Mouse (Mus musculus) liver, postnatal 0 days (tissue): ENCODE results near the gene Tmem170b. TPM values are rescaled to one million over a fixed set of nuclear protein-coding genes. Genes with fewer than 3 reads are reported as not detected.
A peak's percentile ranks its signal among the peaks of the same experiment; 100 is the strongest.

Source experiments
- ATAC-seq: fragments of 200-750 bp; cut with Nextera tagmentation; 2 replicates; pipeline ENCODE4 v1.8.0; 2017; ENCODE audit warnings: mild to moderate bottlenecking, moderate library complexity
- DNase-seq: peaks from one replicate; pipeline ENCODE4 v3.0.0-alpha.2; 2016
- H3K27ac ChIP-seq: fragments of 300-500 bp; sonication (generic); 2 replicates; pipeline ENCODE4 v1.5.1; 2014; ENCODE audit warnings: antibody characterized with exemption, moderate library complexity, mild to moderate bottlenecking, low read depth
- H3K27me3 ChIP-seq: fragments of 300-500 bp; sonication (generic); 2 replicates; pipeline ENCODE4 v1.6.1; 2014; ENCODE audit warnings: low read length, control low read depth, mixed read lengths; ENCODE audit not compliant: insufficient read depth
- H3K36me3 ChIP-seq: fragments of 300-500 bp; sonication (generic); replicated peaks from 2 replicates; pipeline ENCODE4 v1.6.1; 2014; ENCODE audit warnings: mild to moderate bottlenecking, control low read depth, low read length, moderate library complexity, mixed read lengths; ENCODE audit not compliant: insufficient read depth
- H3K4me1 ChIP-seq: fragments of 300-500 bp; sonication (generic); 2 replicates; pipeline ENCODE4 v1.6.1; 2014; ENCODE audit warnings: antibody characterized with exemption, mild to moderate bottlenecking, control low read depth; ENCODE audit not compliant: insufficient read depth
- H3K4me2 ChIP-seq: fragments of 300-500 bp; sonication (generic); 2 replicates; pipeline ENCODE4 v1.6.1; 2014; ENCODE audit warnings: low read depth, mild to moderate bottlenecking, low read length, moderate library complexity, mixed read lengths
- H3K4me3 ChIP-seq: fragments of 300-500 bp; sonication (generic); 2 replicates; pipeline ENCODE4 v1.5.1; 2014; ENCODE audit warnings: low read depth, low read length
- H3K9ac ChIP-seq: fragments of 300-500 bp; sonication (generic); replicated peaks from 2 replicates; pipeline ENCODE4 v1.6.1; 2014; ENCODE audit warnings: mild to moderate bottlenecking, moderate library complexity
- H3K9me3 ChIP-seq: fragments of 300-500 bp; sonication (generic); 2 replicates; pipeline ENCODE4 v1.6.1; 2016; ENCODE audit warnings: mild to moderate bottlenecking, control low read depth, low read length, mixed read lengths
- CTCF ChIP-seq: sonication (generic); IDR thresholded peaks from 2 replicates; pipeline ENCODE4 v1.5.1; 2016; ENCODE audit warnings: antibody characterized with exemption, low read depth
- EP300 ChIP-seq: IDR thresholded peaks from 2 replicates; pipeline ENCODE4 v1.6.1; 2016; ENCODE audit warnings: antibody characterized with exemption, low read depth, mild to moderate bottlenecking
- WGBS: fragments of 180-500 bp; shearing (Covaris S2); extraction: QIAGEN DNeasy Blood & Tissue Kit; methylation state at CpG from one replicate; pipeline ENCODE4 v1.1.7; 2014; ENCODE audit not compliant: insufficient replicate concordance; 5-methylcytosine and 5-hydroxymethylcytosine counted together
- polyA plus RNA-seq: library from polyadenylated mRNA; unstranded; fragments of >200 nt; fragmentation: Nextera tagmentation; extraction: Ambion mirVana; gene quantifications from 2 replicates; pipeline ENCODE4 v1.2.1, GENCODE M21; 2015

Gene Tmem170b
- polyA plus RNA-seq, 1 experiment from 2014 or later, result 5.7 TPM

DNA sequence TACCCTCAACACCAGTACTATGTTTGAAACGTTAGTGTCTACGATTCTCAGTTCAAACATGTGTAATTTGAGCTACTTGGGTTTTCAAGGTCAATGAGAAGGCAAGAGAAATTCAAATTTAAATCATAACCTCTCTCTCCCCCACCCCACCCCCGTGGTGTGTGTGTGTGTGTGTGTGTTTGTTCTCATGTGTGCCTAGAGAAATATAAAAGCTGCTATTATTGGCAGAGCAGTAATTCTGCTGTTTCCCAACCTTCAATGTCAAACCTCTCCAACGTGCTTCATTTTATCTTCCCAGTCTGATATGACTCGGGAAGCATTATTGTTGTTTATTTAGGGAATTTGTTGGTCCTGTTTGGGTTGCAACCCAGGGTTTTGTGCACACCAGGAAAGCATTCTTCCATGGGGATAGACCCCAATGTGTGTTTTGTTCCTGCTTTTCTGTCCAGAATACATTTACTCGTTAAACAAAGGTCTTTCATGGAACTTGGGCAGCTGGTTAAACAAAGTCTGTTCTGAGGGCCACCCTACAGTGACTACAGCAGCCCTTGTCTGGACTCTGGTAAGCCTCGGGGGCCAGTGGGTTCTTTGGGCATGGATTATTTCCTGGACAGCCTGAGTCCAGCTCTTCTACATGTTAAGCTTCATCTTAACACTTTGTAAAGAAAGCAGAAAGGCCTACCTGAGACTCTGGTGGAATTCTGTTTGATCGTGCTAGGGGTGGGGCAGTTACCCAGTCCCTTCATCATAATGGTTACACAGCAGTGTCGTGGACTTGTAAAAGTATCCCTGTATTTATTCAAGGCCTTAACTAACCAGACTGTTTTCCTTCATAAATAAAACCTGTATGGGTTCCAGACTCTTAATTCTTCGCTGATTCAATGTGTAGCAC, 39.1 kb downstream of the Tmem170b start:
- Histone ChIP-seq H3K4me1 (no peaks in the 10 kb centered on the region), H3K4me2 (no peak overlapping the region), H3K27ac (no peak overlapping the region), H3K9me3 (no peaks in the 10 kb centered on the region), H3K4me3 (no peak overlapping the region), H3K36me3 (no peaks in the 10 kb centered on the region), H3K9ac (no peak overlapping the region), H3K27me3 (no peaks in the 10 kb centered on the region)
- DNase-seq, result no peak
- no peak for TF ChIP-seq EP300
- TF ChIP-seq CTCF, result no peak
- no peak for ATAC-seq
- 57% methylated on average over 10 of the region's 10 CpGs for WGBS

DNA sequence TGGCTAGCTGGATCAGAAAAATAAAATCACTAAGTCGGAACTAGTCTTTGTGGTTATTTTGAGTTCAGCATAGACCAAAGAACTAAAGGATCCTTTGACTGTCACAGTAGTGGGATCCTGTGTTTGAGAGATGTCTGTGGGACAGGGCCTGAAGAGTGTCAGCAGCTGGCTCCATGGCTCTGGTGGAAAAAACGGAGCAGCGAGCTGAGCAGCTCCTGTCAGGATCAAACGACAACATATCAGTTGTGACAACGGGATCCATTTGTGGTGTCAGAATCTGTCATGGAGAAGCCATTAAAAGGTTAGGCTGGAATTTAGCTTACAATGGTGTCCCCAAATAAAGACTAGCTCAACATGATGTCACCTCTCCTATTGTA, 39.8 kb downstream of the Tmem170b start:
- no peak for ATAC-seq
- TF ChIP-seq CTCF, result no peak
- no peak for TF ChIP-seq EP300

DNA sequence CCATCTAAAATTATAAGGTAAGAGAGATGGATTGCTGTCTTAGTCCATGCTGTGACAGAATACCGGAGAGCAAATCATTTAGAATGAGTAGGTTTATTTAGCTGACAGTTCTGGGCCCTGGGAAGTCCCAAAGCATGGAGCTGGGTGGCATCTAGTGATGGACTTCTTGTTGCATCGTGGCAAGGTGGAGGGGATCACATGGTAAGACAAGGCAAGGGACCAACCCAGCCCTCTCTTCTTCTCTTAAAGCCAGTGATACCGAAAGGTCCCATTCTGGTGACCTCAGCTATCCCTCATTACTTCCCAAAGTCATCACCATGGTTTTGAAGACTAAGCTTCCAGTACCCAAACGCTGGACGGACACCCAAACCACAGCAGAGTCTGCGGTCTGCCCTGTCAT, 42.3 kb downstream of the Tmem170b start:
- H3K4me2 ChIP-seq, result no peak overlapping the region
- no peaks in the 10 kb centered on the region for H3K4me1 ChIP-seq
- 75% methylated on average over 6 of the region's 6 CpGs for WGBS
- ATAC-seq (no peak), DNase-seq (no peak)
- H3K36me3 ChIP-seq, result no peaks in the 10 kb centered on the region
- H3K27ac ChIP-seq, result no peak overlapping the region
- no peaks in the 10 kb centered on the region for H3K27me3 ChIP-seq
- no peaks in the 10 kb centered on the region for H3K9me3 ChIP-seq
- H3K9ac ChIP-seq, result no peak overlapping the region
- H3K4me3 ChIP-seq, result no peak overlapping the region
- TF ChIP-seq EP300 (no peak), CTCF (no peak)

More for the DNA sequence above, 39.8 kb downstream of the Tmem170b start:
- Histone ChIP-seq H3K4me2 (no peak overlapping the region), H3K36me3 (no peaks in the 10 kb centered on the region), H3K27me3 (no peaks in the 10 kb centered on the region), H3K4me3 (no peak overlapping the region), H3K9ac (no peak overlapping the region), H3K4me1 (no peaks in the 10 kb centered on the region), H3K27ac (no peak overlapping the region), H3K9me3 (no peaks in the 10 kb centered on the region)
- no peak for DNase-seq
- 76% methylated on average over 5 of the region's 5 CpGs for WGBS

DNA sequence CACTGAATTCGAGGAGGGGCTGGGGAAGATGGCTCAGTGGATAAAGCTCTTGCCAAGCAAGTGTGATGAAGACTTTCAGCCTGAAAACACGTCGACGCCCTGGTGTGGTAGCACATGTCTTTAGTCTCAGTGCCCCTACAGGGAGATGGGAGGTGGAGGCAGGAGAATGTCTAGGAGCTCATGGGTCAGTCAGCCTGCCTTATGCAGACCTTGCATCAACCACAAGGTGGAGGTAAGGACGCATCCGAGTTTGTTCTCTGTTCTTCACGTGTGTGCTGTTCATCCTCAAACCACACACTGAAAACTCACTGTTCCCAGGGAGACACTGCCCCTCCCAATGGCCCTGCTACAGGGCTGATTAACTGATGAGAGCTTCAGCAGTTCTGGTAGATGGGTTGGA, 45.0 kb downstream of the Tmem170b start:
- ATAC-seq, result no peak
- Histone ChIP-seq H3K9ac (no peak overlapping the region), H3K4me2 (no peak overlapping the region), H3K4me1 (no peaks in the 10 kb centered on the region), H3K27ac (no peak overlapping the region), H3K27me3 (no peaks in the 10 kb centered on the region), H3K4me3 (no peak overlapping the region), H3K9me3 (no peaks in the 10 kb centered on the region), H3K36me3 (no peaks in the 10 kb centered on the region)
- DNase-seq, result no peak
- peak; percentile 34; the same call in 1 of the 2 replicates for TF ChIP-seq CTCF
- no peak for TF ChIP-seq EP300
- WGBS, result 61% methylated on average over 7 of the region's 7 CpGs

DNA sequence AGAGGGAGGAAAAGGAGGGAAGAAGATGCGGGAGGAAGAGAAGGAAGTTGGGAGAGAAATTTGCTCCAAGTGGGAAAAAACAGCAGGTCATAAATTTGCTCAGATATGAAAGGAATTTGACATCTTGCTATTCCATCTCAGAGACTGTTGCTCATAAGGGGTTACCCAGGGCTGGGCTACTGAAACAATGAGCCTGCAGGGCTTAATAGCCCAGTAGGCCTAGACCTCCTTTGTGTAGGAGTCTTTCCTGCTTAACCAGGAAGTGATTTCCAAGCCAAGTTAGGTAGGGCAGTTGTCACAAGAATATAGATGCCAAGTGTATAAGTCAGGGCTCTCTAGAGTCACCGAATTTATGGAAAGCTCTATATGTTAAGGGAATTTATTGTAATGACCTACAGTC, 48.1 kb downstream of the Tmem170b start:
- WGBS, result 67% methylated on average over 2 of the region's 2 CpGs
- no peaks in the 10 kb centered on the region for H3K36me3 ChIP-seq
- H3K27me3 ChIP-seq, result no peaks in the 10 kb centered on the region
- no peak for DNase-seq
- H3K9ac ChIP-seq, result no peak overlapping the region
- TF ChIP-seq EP300 (no peak), CTCF (no peak)
- no peaks in the 10 kb centered on the region for H3K9me3 ChIP-seq
- H3K4me1 ChIP-seq, result no peaks in the 10 kb centered on the region
- H3K4me2 ChIP-seq, result no peak overlapping the region
- H3K4me3 ChIP-seq, result no peak overlapping the region
- no peak for ATAC-seq
- no peak overlapping the region for H3K27ac ChIP-seq

DNA sequence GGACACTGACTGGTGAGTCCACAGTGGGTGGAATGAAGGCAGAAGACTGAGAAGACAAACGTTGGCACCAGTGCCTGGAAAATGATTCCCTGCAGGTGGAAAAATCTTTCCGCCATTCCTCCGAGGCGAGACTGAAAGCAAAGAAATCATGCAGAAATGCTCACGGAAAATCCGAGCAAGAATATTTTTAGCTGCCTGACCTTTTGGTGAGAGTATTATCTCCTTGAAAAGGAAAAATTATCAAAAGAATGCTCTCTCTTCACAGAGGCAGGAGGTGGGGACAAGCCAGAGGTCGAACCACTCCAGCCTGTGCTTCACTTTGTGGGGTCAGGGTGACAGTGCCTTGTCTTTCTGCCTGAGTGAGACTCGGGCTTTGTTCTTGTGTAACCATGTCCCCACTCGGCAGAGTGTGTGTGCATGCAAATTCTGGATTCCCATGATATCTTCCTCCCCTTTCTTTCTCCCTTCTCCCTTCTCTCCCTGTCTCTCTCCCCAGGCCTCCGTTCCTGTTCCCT, 49.9 kb downstream of the Tmem170b start:
- H3K4me3 ChIP-seq, result no peak overlapping the region
- DNase-seq, result no peak
- no peak for ATAC-seq
- 67% methylated on average over 10 of the region's 10 CpGs for WGBS
- no peak overlapping the region for H3K27ac ChIP-seq
- TF ChIP-seq EP300, result no peak
- TF ChIP-seq CTCF, result no peak
- H3K9ac ChIP-seq, result no peak overlapping the region
- H3K4me2 ChIP-seq, result no peak overlapping the region
- no peaks in the 10 kb centered on the region for H3K9me3 ChIP-seq
- no peaks in the 10 kb centered on the region for H3K36me3 ChIP-seq
- H3K4me1 ChIP-seq, result no peaks in the 10 kb centered on the region
- no peaks in the 10 kb centered on the region for H3K27me3 ChIP-seq
